Mouse (Mus musculus) cortical plate, adult 2 months (tissue): ENCODE results near the gene Elovl3.

Experiments
- CTCF ChIP-seq: fragments of 200-500 bp; IDR thresholded peaks from 2 replicates; pipeline ENCODE4 v1.5.1; 2011; ENCODE audit warnings: mild to moderate bottlenecking, control low read depth, low read length; ENCODE audit not compliant: insufficient read depth; ENCODE audit errors: extremely low read depth
- POLR2A ChIP-seq: fragments of 200-500 bp; IDR thresholded peaks from 2 replicates; pipeline ENCODE4 v1.6.1; 2011; ENCODE audit warnings: mild to moderate bottlenecking, low read length, control low read depth; ENCODE audit not compliant: insufficient read depth; ENCODE audit errors: extremely low read depth

GRCm38 (mm10) chr19:46091641-46092040 lies 40.1 kb upstream of the Elovl3 start:
- TF ChIP-seq CTCF (no peak), POLR2A (no peak)
